Mouse (Mus musculus): ENCODE data around the gene Myo1h.

DNA sequence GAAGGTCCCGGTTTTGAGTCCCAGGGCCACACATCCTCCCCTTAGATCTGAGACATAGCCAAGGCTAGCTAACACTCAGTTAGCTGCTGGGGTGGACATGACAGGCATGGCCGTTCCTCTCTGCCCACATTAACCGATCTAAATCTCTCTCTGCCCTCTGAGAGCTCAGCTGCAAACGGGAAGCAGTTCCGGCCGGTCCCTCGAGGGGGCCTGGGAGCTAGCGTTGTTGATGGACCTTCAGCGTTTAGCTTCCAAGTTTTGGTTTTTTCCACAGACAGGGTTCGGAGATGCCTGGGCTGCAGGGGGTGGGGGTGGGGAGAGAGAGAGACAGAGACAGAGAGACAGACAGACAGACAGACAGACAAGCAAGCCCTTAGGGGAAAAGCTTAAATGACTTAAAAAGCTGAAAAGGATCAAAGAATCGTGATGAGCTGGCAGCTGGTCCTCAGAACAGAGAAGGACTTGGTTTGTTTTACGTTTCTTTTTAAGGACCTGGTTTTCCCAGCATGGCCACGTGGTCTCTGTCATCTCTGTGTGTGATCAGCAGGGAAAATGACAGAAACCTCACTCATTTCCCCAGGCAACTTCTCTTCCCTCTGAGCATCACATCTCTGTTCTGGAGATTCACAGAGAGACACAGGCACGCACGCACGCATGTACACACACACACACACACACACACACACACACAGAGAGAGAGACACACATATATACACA lies 35.0 kb downstream of the Myo1h start:
- peak; percentile 50 for TF ChIP-seq CTCF (IDR thresholded peaks at IDR 0.05; ENCODE audit: low read depth)
- no peak for TF ChIP-seq EP300 (IDR thresholded peaks at IDR 0.05; ENCODE audit: low read depth)
